Mouse (Mus musculus) neural tube, embryonic 11.5 days (tissue): Measurements from ENCODE around the gene Kpna7. TPM values are rescaled to one million over a fixed set of nuclear protein-coding genes. Genes with fewer than 3 reads are reported as not detected.
A peak's percentile ranks its signal among the peaks of the same experiment; 100 is the strongest.
"Not testable (repeated sequence)": the region's sequence is repeated elsewhere in the genome, so short reads cannot be mapped to it uniquely, and the experiment has no call there.

Source experiments
- ATAC-seq: fragments of 200-750 bp; cut with Nextera tagmentation; 2 replicates; pipeline ENCODE4 v1.8.0; 2017; ENCODE audit warnings: moderate number of reproducible peaks, mild to moderate bottlenecking, moderate TSS enrichment, moderate library complexity; ENCODE audit not compliant: insufficient read depth, low FRiP score, low TSS enrichment
- DNase-seq: peaks from one replicate; pipeline ENCODE4 v3.0.0-alpha.2; 2015; ENCODE audit warnings: low spot score
- H3K27ac ChIP-seq: fragments of 300-500 bp; sonication (generic); 2 replicates; pipeline ENCODE4 v1.5.1; 2014; ENCODE audit warnings: low read depth, mild to moderate bottlenecking, low read length
- H3K27me3 ChIP-seq: fragments of 300-500 bp; sonication (generic); 2 replicates; pipeline ENCODE4 v1.6.1; 2014; ENCODE audit warnings: mild to moderate bottlenecking, low read length, mixed read lengths; ENCODE audit not compliant: control insufficient read depth, insufficient read depth
- H3K36me3 ChIP-seq: fragments of 300-500 bp; sonication (generic); 2 replicates; pipeline ENCODE4 v1.6.1; 2014; ENCODE audit warnings: mild to moderate bottlenecking, low read length, moderate library complexity, mixed read lengths; ENCODE audit not compliant: control insufficient read depth, insufficient read depth
- H3K4me1 ChIP-seq: fragments of 300-500 bp; sonication (generic); 2 replicates; pipeline ENCODE4 v1.6.1; 2014; ENCODE audit warnings: low read length, mixed read lengths; ENCODE audit not compliant: control insufficient read depth, insufficient read depth
- H3K4me2 ChIP-seq: fragments of 300-500 bp; sonication (generic); 2 replicates; pipeline ENCODE4 v1.6.1; 2014; ENCODE audit warnings: low read depth, mild to moderate bottlenecking, moderate library complexity
- H3K4me3 ChIP-seq: fragments of 300-500 bp; sonication (generic); 2 replicates; pipeline ENCODE4 v1.5.1; 2014; ENCODE audit warnings: low read depth, low read length
- H3K9ac ChIP-seq: fragments of 300-500 bp; sonication (generic); 2 replicates; pipeline ENCODE4 v1.6.1; 2014; ENCODE audit warnings: mild to moderate bottlenecking, low read length
- H3K9me3 ChIP-seq: fragments of 300-500 bp; sonication (generic); 2 replicates; pipeline ENCODE4 v1.6.1; 2016; ENCODE audit warnings: low read length; ENCODE audit not compliant: control insufficient read depth
- WGBS: fragments of 180-500 bp; shearing (Covaris S2); extraction: QIAGEN DNeasy Blood & Tissue Kit; methylation state at CpG from one replicate; pipeline ENCODE4 v1.1.7; 2014; 5-methylcytosine and 5-hydroxymethylcytosine counted together
- polyA plus RNA-seq: library from polyadenylated mRNA; unstranded; fragments of >200 nt; fragmentation: Nextera tagmentation; extraction: Ambion mirVana; gene quantifications from 2 replicates; pipeline ENCODE4 v1.2.1, GENCODE M21; 2014

The Kpna7 gene
- polyA plus RNA-seq, 1 experiment from 2014 or later: not detected

DNA sequence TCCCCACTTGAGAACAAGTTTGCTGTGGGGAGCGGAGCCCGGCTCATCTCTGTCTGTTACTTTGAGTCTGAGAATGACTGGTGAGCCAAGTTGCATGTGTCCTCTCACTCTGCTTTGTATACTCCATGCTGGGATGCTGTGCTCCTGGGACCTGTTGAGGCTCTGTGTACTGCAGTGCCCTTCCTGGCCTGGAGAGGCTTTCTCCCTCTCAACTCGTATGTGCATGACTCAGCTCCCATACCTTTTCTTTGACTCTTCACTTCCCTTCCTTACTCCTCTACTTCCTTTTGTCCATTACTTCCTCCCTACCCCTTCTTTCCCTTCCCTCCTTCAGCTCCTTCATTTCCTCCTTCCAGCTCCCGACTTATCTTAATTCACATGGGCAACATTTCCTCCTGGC lies 12.4 kb upstream of the Kpna7 start:
- H3K4me3 ChIP-seq: no peak overlapping the region
- no peaks in the 10 kb centered on the region for H3K27me3 ChIP-seq
- H3K9ac ChIP-seq: no peak overlapping the region
- DNase-seq (no peak), ATAC-seq (no peak)
- H3K4me1 ChIP-seq: no peaks in the 10 kb centered on the region
- H3K9me3 ChIP-seq: no peaks in the 10 kb centered on the region
- 87% methylated on average over 4 of the region's 4 CpGs for WGBS
- no peak overlapping the region for H3K27ac ChIP-seq
- H3K36me3 ChIP-seq: peaks cover 23% of the 10 kb centered on the region
- no peak overlapping the region for H3K4me2 ChIP-seq

DNA sequence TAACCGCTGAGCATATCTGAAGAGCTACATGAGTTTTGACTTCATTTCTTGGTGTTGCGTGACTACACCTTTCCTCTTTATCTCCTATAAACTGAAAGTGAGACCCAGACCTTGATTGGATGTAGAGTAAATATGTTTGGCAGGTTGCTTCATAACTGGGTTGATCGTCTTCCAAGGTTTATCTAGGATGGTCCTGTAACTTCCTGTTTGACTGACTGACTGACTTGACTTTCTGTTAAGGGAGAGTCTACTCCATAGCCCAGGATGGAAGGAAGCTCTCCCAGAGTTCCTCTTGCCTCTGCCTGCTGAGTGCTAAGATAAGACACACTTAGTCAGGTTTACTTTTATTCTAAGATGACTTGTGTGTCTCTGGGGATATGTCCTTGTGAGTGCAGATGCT lies 6.0 kb upstream of the Kpna7 start:
- Histone ChIP-seq H3K4me2 (no peak overlapping the region), H3K4me3 (no peak overlapping the region), H3K9ac (no peak overlapping the region), H3K4me1 (peaks cover 2% of the 10 kb centered on the region), H3K27me3 (no peaks in the 10 kb centered on the region), H3K27ac (no peak overlapping the region), H3K9me3 (no peaks in the 10 kb centered on the region), H3K36me3 (peaks cover 6% of the 10 kb centered on the region)
- DNase-seq (no peak), ATAC-seq (no peak)
- WGBS: 96% methylated on average over 3 of the region's 3 CpGs

DNA sequence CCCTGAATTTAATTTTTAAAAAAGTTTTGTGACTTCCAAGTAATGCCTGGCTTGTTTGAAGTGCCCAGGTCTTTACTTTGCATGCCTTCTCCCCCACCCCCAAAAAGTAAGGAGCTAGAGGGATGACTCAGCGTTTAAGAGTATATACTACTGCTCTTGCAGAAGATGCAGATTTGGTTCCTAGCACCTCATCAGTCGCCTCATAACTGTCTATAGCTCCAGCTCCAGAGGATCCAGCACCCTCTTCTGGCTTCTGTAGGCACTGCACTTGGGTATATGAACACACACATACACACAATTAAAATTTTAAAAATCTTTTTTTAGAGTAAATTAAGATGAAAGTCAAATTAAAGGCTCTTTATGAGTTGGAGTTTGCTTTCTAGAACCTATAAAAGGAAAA lies 4.4 kb upstream of the Kpna7 start:
- no peak for DNase-seq
- Histone ChIP-seq H3K4me2 (no peak overlapping the region), H3K4me1 (peaks cover 9% of the 10 kb centered on the region), H3K27me3 (no peaks in the 10 kb centered on the region), H3K36me3 (peaks cover 6% of the 10 kb centered on the region), H3K4me3 (no peak overlapping the region), H3K27ac (no peak overlapping the region), H3K9ac (no peak overlapping the region), H3K9me3 (no peaks in the 10 kb centered on the region)
- ATAC-seq: no peak
- 98% methylated on average over 2 of the region's 2 CpGs for WGBS

DNA sequence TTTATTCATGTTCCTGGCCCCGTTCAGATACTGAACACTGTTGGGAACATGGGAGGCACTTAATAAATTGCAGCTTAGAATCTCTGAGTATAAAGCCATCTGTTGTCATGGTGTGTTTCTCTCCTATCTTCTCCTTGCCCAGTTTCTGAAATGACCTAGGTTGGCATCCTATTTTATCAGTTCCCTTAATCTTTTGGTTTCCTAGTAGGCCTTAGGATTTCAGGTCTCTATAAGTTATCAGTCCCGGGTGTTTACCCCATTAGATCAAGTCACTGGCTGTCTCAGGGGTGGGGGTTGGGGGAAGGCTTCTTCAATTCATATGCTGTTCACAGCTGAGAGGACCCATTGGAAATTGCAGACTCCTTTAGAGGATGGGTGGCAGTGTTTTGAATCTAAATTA lies 992 bp upstream of the Kpna7 start:
- DNase-seq: no peak
- no peak for ATAC-seq
- Histone ChIP-seq H3K9ac (peak overlapping the region; percentile 86; the same call in 1 of the 2 replicates), H3K4me3 (peak overlapping the region; percentile 84), H3K4me1 (peaks cover 9% of the 10 kb centered on the region), H3K36me3 (no peaks in the 10 kb centered on the region; the same call in 1 of the 2 replicates), H3K27me3 (no peaks in the 10 kb centered on the region), H3K4me2 (peak overlapping the region; percentile 90), H3K9me3 (no peaks in the 10 kb centered on the region), H3K27ac (no peak overlapping the region)
- whole genome bisulfite sequencing: 76% methylated on average over 2 of the region's 2 CpGs

DNA sequence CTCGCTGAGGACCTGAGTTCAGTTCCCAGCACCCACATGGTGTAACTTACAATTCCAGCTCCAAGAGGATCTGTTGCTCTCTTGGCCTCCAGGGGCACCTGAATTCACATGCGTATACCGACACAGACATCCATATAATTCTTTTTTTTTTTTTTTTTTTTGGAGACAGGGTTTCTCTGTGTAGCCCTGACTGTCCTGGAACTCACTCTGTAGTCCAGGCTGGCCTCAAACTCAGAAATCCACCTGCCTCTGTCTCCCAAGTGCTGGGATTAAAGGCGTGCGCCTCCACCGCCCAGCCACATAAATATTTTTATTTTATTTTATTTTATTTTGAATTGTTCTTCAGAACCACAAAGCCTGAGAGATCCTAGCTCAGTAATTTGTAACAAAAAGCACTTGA lies 629 bp downstream of the Kpna7 start:
- WGBS: 46% methylated on average over 6 of the region's 6 CpGs
- H3K4me3 ChIP-seq: peak overlapping the region; percentile 84
- H3K4me2 ChIP-seq: peak overlapping the region; percentile 90
- DNase-seq, H3K4me1 ChIP-seq, H3K36me3 ChIP-seq, H3K27me3 ChIP-seq, H3K9me3 ChIP-seq: not testable (repeated sequence)
- 0 out of 2 replicates have a peak overlapping the region, but pooled peaks have one; percentile 53 for H3K27ac ChIP-seq
- ATAC-seq: 0 out of 2 replicates have a peak, but pooled peaks have one; percentile 26
- peak overlapping the region; percentile 86 for H3K9ac ChIP-seq

DNA sequence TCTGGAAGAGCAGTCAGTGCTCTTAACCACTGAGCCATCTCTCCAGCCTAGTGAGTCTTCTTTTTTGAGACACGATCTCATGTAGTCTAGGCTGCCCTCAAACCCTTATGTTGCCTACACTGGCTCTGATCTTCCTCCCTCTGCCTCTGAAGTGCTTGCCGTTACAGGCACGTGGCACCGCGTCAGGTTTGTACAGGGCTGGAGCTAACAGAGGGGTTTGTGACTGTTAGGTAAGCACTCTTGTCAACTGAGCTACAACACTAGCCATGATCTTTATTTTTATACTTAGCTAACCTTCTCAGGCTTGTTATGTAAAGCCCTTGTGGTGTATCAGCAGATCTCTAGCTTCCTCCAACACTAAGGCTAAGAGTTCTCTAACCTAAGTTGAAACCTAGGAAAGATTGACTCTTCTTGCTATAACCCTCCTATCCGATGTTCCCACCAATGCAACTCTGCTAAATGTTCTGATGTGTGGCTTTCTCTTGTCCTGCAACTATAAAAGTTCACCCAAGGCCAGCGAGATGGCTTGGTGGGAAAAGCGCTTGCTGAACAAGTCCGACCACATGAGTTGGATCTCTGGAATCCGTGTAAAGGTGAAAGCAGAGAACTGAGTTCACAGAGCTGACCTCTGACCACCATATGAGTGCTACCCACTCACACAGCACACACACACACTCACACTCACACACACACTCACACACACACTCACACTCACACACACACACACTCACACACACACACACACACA lies 1.8 kb downstream of the Kpna7 start:
- DNase-seq: no peak
- H3K27ac ChIP-seq: no peak overlapping the region
- H3K36me3 ChIP-seq: no peaks in the 10 kb centered on the region; the same call in 1 of the 2 replicates
- H3K27me3 ChIP-seq: no peaks in the 10 kb centered on the region
- WGBS: 94% methylated on average over 10 of the region's 10 CpGs
- no peaks in the 10 kb centered on the region for H3K9me3 ChIP-seq
- peaks cover 9% of the 10 kb centered on the region for H3K4me1 ChIP-seq
- no peak overlapping the region for H3K4me3 ChIP-seq
- no peak for ATAC-seq
- no peak overlapping the region for H3K4me2 ChIP-seq
- H3K9ac ChIP-seq: no peak overlapping the region

DNA sequence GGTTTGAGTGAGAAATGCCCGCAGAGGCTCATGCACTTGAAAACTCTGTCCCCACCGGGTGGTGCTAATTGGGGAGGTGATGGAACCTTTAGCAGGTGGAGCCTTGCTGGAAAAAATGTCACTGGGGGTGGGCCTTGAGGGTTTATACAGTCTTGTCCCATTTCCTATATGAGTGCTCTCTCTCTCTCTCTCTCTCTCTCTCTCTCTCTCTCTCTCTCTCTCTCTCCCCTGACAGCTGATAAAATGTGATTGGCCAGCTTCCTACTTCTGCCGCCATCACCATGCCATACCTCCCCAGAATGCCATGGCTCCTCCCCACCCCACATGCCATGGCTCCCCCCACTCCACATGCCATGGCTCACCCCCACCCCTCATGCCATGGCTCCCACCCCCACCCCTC lies 8.7 kb downstream of the Kpna7 start:
- no peaks in the 10 kb centered on the region for H3K27me3 ChIP-seq
- H3K9me3 ChIP-seq: no peaks in the 10 kb centered on the region
- no peak overlapping the region for H3K4me2 ChIP-seq
- H3K27ac ChIP-seq: no peak overlapping the region
- H3K36me3 ChIP-seq: no peaks in the 10 kb centered on the region
- DNase-seq (no peak), ATAC-seq (no peak)
- WGBS: 64% methylated on average over 2 of the region's 3 CpGs
- H3K4me1 ChIP-seq: no peaks in the 10 kb centered on the region
- H3K4me3 ChIP-seq: no peak overlapping the region
- no peak overlapping the region for H3K9ac ChIP-seq

DNA sequence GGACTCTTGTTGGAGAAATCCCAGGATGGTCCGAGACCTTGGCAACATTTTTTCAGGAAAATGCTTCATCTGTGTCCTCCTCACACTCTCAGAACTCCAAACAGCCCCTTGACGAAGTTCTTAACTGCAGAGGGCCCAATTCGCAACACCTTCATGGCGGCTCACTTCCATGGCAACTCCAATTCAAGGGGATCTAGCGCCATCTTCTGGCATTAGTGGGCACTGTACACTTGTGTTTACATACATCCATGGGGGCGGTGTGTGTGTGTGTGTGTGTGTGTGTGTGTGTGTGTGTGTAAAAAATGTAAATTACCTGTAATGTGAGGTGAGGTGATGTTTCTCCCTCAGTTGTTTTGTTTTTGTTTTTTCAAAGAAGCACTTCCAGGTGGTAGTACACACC lies 12.5 kb downstream of the Kpna7 start:
- Histone ChIP-seq H3K27ac (no peak overlapping the region), H3K4me1 (no peaks in the 10 kb centered on the region), H3K4me3 (no peak overlapping the region), H3K36me3 (no peaks in the 10 kb centered on the region), H3K27me3 (no peaks in the 10 kb centered on the region), H3K9ac (no peak overlapping the region), H3K4me2 (no peak overlapping the region), H3K9me3 (no peaks in the 10 kb centered on the region)
- ATAC-seq (no peak), DNase-seq (no peak)
- 57% methylated on average over 6 of the region's 6 CpGs for WGBS

DNA sequence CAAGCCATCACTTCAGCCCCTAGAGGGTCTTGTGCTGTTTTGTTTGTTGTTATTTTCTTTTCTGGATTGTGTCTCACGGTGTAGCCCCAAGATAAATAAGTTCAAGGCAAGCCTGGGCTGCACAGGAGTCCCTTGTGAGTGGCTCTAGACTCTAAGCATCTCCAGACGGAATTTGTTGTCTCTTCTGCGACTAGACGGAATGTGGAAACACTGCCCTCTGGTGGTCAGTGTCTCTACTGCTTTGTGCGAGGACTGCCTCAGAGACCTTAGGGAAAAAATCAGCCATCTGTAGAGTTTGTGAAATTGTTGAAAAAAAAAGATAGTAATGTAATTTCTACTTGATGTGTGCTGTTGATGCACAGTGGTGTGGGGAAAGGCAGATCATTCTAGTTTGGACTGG lies 14.1 kb downstream of the Kpna7 start:
- ATAC-seq (no peak), DNase-seq (peak; percentile 80)
- WGBS: under 1% methylated on average over 5 of the region's 5 CpGs
- Histone ChIP-seq H3K27me3 (no peaks in the 10 kb centered on the region), H3K36me3 (no peaks in the 10 kb centered on the region), H3K4me1 (no peaks in the 10 kb centered on the region), H3K9me3 (no peaks in the 10 kb centered on the region), H3K4me2 (no peak overlapping the region), H3K9ac (no peak overlapping the region), H3K27ac (no peak overlapping the region), H3K4me3 (no peak overlapping the region)
